Mouse (Mus musculus) ES-Bruce4 (cell line): ENCODE results near the gene Maats1.

Source experiments
- CTCF ChIP-seq: IDR thresholded peaks from one replicate; pipeline ENCODE4 v1.8.1; 2011; ENCODE audit warnings: low read depth, low read length
- EP300 ChIP-seq: IDR thresholded peaks from 2 replicates; pipeline ENCODE4 v1.6.1; 2011; ENCODE audit warnings: low read depth, low read length; ENCODE audit not compliant: insufficient read depth
- POLR2A ChIP-seq: IDR thresholded peaks from one replicate; pipeline ENCODE4 v1.8.1; 2011; ENCODE audit warnings: low read length; ENCODE audit not compliant: insufficient read depth

GRCm38 (mm10) chr16:38295349-38295930, 46.5 kb downstream of the Maats1 start:
- TF ChIP-seq CTCF (no peak), POLR2A (no peak), EP300 (no peak)
